In the genomic region with DNA sequence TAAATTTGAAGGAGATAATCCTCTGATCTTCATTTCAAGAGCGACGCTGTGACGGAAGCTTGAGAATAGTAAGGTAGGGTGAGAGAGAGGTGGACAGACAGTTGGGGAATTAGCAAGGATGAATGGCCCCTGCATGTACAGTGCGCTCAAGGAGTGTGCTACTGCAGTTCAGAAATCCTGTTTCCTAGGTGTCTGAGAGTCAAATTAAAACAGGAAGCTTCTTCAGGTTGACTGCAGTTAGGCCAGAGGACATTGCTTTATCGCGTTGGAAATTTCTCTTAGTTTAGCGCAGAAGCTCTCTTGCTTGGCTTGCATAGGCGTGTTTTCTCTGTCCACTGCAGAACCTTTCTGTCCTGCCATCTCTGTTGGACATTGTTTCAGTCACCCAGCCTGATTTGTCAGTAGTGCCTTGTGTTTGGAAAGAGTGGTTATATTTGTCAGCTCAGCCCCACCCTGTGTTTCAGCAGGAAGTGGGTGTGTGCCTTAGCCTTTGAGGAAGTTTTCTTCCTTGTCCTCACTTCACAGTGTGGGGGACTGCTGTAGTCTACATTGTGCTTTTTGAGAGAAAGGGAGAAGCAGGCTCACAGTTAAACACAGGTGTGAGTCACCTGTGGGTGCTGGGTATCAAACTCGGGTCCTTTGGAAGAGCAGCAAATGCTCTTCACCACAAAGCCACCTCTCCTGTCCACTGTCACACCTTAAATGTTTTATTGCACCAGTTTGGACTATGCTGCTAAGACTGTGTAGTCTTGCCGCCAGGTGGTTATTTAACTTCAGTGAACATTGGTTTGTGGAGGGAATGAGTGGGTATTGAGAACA, we compare ENCODE assay signal across 8 mouse cellular contexts. TPM values are rescaled to one million over a fixed set of nuclear protein-coding genes. Genes with fewer than 3 reads are reported as not detected.
DNase-seq lines count a peak whose midpoint lies in the region; ATAC-seq and TF ChIP-seq lines count a peak whose summit lies in the region.

No protein-coding gene starts in this region.

- no peak for TF ChIP-seq POLR2A in liver, adult 2 months (IDR thresholded peaks at IDR 0.05; ENCODE audit: extremely low read depth, insufficient read depth, low read length)
- TF ChIP-seq POLR2A in limb, embryonic 14.5 days (IDR thresholded peaks at IDR 0.05; ENCODE audit: borderline replicate concordance, extremely low read depth, insufficient read depth, insufficient read length): no peak

- 73% methylated on average over 10 of the region's 10 CpGs for WGBS in liver, adult 2 months
- WGBS in limb, embryonic 14.5 days: 84% methylated on average over 10 of the region's 10 CpGs

- H3K4me3 ChIP-seq in liver, adult 2 months (ENCODE audit: insufficient read depth, low read depth, low read length): no peak overlapping the region
- no peak overlapping the region for H3K4me3 ChIP-seq in limb, embryonic 14.5 days (replicated peaks; ENCODE audit: low read length)

- peak; percentile 53 for DNase-seq in liver, adult 2 months (ENCODE audit: extremely low read depth, low read depth, low spot score)
- DNase-seq in liver: no peak
- no peak for DNase-seq in limb, embryonic 14.5 days (ENCODE audit: low spot score)
- DNase-seq in skeletal muscle tissue, adult 2 months (ENCODE audit: low read depth, low spot score): peak; percentile 66
- DNase-seq in right cerebral cortex, postnatal 14 days: no peak
- DNase-seq in cerebellum, postnatal 25 days: no peak

- no peak for TF ChIP-seq CTCF in liver, adult 2 months (IDR thresholded peaks at IDR 0.05; ENCODE audit: low read depth, low read length)

- 0 out of 2 replicates have a peak, but pooled peaks have one; percentile 49 for ATAC-seq in erythroid progenitor cell, adult 5-6 weeks (replicated peaks; ENCODE audit: low FRiP score, poor library complexity, severe bottlenecking)
- no peak for ATAC-seq in limb, embryonic 14.5 days (ENCODE audit: low FRiP score, low read depth)
- no peak for ATAC-seq in frontal cortex, adult (ENCODE audit: low TSS enrichment)

- H3K27ac ChIP-seq in liver, adult 2 months (replicated peaks; ENCODE audit: insufficient read depth, low read depth, low read length): peak overlapping the region; percentile 47
- H3K27ac ChIP-seq in limb, embryonic 14.5 days (replicated peaks; ENCODE audit: low read depth, low read length): peak overlapping the region; percentile 1; the same call in 1 of the 2 replicates

- H3K9me3 ChIP-seq in limb, embryonic 14.5 days (ENCODE audit: control insufficient read depth, low read length): no peaks in the 10 kb centered on the region

- peaks cover 12% of the 10 kb centered on the region for H3K4me1 ChIP-seq in liver, adult 2 months (ENCODE audit: control insufficient read depth, insufficient read depth, low read length)
- H3K4me1 ChIP-seq in limb, embryonic 14.5 days (ENCODE audit: control insufficient read depth, insufficient read depth, low read length): peaks cover 21% of the 10 kb centered on the region

- no peaks in the 10 kb centered on the region for H3K36me3 ChIP-seq in liver, adult 2 months (ENCODE audit: control insufficient read depth, insufficient read depth, low read length)
- H3K36me3 ChIP-seq in limb, embryonic 14.5 days (ENCODE audit: control insufficient read depth, insufficient read depth, low read length): 0 out of 2 replicates have a peak, but pooled peaks cover under 1% of the 10 kb centered on the region

- peaks cover 41% of the 10 kb centered on the region for H3K79me2 ChIP-seq in liver, adult 2 months (ENCODE audit: control insufficient read depth, insufficient read depth, low read length)

- no peak overlapping the region for H3K4me2 ChIP-seq in limb, embryonic 14.5 days (replicated peaks; ENCODE audit: low read depth, low read length, severe bottlenecking)

- H3K9ac ChIP-seq in liver, adult 2 months (ENCODE audit: low read depth, low read length): no peak overlapping the region
- H3K9ac ChIP-seq in limb, embryonic 14.5 days (ENCODE audit: low read depth, low read length, severe bottlenecking): no peak overlapping the region

- no peaks in the 10 kb centered on the region for H3K27me3 ChIP-seq in liver, adult 2 months (ENCODE audit: control insufficient read depth, insufficient read depth, low read length)
- H3K27me3 ChIP-seq in limb, embryonic 14.5 days (ENCODE audit: control insufficient read depth, insufficient read depth, low read length): no peaks in the 10 kb centered on the region

RNA-seq across cellular contexts. Expression of a gene that starts 39.1 kb away (rescaled TPM):
- total RNA-seq in liver, adult 2 months (2014; rRNA removed): 6.0 and 10.7 TPM in 2 replicates
- 12.3 and 17.0 TPM in 2 replicates for polyA plus RNA-seq in liver, adult 2 months (2012; rRNA removed)
- 79.6 and 83.6 TPM in 2 replicates for total RNA-seq in erythroid progenitor cell, adult 5-6 weeks (2015; ENCODE audit: low replicate concordance)
- total RNA-seq in erythroid progenitor cell, adult 5-6 weeks (2017; ENCODE audit: low replicate concordance): 59.7 and 73.7 TPM in 2 replicates
- polyA plus RNA-seq in limb, embryonic 14.5 days (2012; rRNA removed): 62.0 and 70.9 TPM in 2 replicates
- 92.2 and 96.6 TPM in 2 replicates for polyA plus RNA-seq in limb, embryonic 14.5 days (2014; fragmentation: Nextera tagmentation; extraction: Ambion mirVana)

RNA-seq across cellular contexts. Expression of a gene that starts 42.5 kb away (rescaled TPM):
- total RNA-seq in liver, adult 2 months (2014; rRNA removed): not detected in 2 replicates
- not detected in 2 replicates for polyA plus RNA-seq in liver, adult 2 months (2012; rRNA removed)
- total RNA-seq in erythroid progenitor cell, adult 5-6 weeks (2015; ENCODE audit: low replicate concordance): not detected in 2 replicates
- total RNA-seq in erythroid progenitor cell, adult 5-6 weeks (2017; ENCODE audit: low replicate concordance): not detected in 2 replicates
- polyA plus RNA-seq in limb, embryonic 14.5 days (2012; rRNA removed): 3.2 and 3.4 TPM in 2 replicates
- 4.9 and 6.3 TPM in 2 replicates for polyA plus RNA-seq in limb, embryonic 14.5 days (2014; fragmentation: Nextera tagmentation; extraction: Ambion mirVana)

RNA-seq across cellular contexts. Expression of a gene that starts 42.9 kb away (rescaled TPM):
- total RNA-seq in liver, adult 2 months (2014; rRNA removed): not detected in 2 replicates
- polyA plus RNA-seq in liver, adult 2 months (2012; rRNA removed): 0.07 TPM in 1 of 2 replicates, not detected in the other
- not detected in 2 replicates for total RNA-seq in erythroid progenitor cell, adult 5-6 weeks (2015; ENCODE audit: low replicate concordance)
- total RNA-seq in erythroid progenitor cell, adult 5-6 weeks (2017; ENCODE audit: low replicate concordance): not detected in 2 replicates
- 0.84 and 1.1 TPM in 2 replicates for polyA plus RNA-seq in limb, embryonic 14.5 days (2012; rRNA removed)
- 0.22 TPM in 1 of 2 replicates, not detected in the other for polyA plus RNA-seq in limb, embryonic 14.5 days (2014; fragmentation: Nextera tagmentation; extraction: Ambion mirVana)

Comparison
In these comparisons a context has a peak if more than half of its experiments do, and no peak if none do; other contexts are left out.
1. DNase-seq: peak in liver, adult 2 months (single experiment) and skeletal muscle tissue, adult 2 months (single experiment); none in liver (single experiment), limb, embryonic 14.5 days (single experiment), right cerebral cortex, postnatal 14 days (single experiment) and cerebellum, postnatal 25 days (0 of 2).